Mouse (Mus musculus) megakaryocyte, adult 5-6 weeks (primary cell): ENCODE data around the gene Ltb4r2. TPM values are rescaled to one million over a fixed set of nuclear protein-coding genes. Genes with fewer than 3 reads are reported as not detected.
A peak's percentile ranks its signal among the peaks of the same experiment; 100 is the strongest.

ENCODE experiments used
- ATAC-seq: 2 replicates; pipeline ENCODE4 v1.8.0; 2016; ENCODE audit warnings: mild to moderate bottlenecking, inconsistent platforms; ENCODE audit not compliant: poor library complexity, severe bottlenecking
- total RNA-seq, 2 experiments: library from RNA; stranded (forward) in 1 of 2; stranded (reverse) in 1 of 2; fragments of 153-499, 151-499 nt in 1 of 2; fragments of 221-1000, 200-1000 nt in 1 of 2; gene quantifications; 2 replicates each; pipeline versions ENCODE4 v1.2.3 to v1.2.4; 2015 to 2017

Gene Ltb4r2
- 0.16 and 0.21 TPM in 2 replicates for total RNA-seq (2015)
- total RNA-seq (2017): 0.33 and 0.53 TPM in 2 replicates

DNA sequence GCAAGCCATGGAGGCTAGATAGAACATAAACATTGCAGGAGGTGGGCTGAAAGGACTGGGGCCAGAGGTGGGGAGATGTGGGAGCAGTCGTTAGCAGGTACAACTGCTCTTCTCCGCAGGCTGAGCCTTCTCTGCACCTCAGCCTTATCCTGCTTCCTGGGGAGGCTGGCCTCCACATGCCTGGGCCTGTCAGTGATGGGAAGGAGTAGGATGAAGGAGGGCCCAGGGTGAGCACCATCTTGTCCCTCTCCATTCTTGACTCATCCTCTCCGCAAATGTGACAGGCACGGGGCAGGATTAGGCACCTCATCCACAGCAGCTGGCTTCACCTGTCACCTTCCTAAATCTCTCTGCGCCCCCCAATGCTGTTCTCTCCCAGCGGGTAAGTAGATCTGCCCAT lies at the start of gene Ltb4r2:
TSS of gene Ltb4r2 (plus strand) at position 266 of the 400 bp plus-strand sequence.
- no peak for ATAC-seq

DNA sequence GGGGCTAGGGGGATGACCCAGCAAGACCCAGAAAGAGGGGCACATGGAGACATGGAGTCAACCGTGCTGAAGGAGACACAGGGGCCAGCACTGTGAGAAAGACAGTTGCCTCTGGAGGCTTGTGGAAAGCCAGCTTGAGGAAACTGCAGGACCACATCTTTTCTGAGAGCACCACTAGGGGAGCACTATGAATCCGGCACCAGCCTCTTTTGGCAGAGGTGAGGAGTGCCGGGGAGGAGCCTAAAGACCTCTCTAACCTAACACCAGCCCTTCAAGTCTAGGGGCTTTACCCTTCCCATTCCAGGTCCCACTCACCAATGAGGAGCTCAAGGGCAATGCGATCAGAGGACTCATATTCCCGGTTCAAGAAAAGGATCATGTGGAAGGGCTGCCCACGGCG lies 49.4 kb upstream of the Ltb4r2 start:
- ATAC-seq: no peak

DNA sequence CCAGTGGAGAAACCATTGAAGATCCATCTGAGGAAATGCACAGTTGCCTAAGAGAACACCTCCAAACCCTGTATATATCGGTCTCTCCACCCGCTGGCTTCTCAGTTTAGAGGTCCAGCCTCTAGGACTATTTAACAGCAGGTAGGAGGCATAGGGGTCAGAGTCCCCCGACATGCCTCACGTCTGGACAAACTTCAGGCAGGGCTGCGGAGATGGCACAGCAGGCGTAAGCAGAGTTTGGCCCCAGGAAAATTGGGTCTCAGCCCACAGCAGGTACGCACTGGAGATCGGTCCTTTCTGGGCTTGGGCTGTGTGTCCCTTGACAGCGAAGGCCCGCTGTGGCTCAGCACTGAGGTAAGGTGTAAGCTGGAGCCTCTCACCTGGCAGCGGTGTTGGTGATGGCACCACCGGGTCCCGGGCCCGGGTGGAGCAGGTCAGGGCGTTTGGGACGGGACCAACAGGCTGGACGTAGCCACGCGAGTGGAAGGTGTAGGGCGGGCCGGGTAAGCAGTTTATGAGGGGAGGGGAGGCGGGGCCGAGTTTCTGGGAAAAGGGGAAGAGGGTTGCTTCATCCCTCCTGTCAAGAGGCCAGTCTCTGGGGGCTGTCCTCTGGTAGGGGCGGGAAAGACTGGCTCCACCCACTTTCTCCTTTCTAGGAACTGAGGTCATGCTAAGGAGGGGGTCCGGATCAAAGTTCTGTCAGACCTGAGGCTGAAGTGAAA lies 48.1 kb upstream of the Ltb4r2 start:
- peak; percentile 81 for ATAC-seq

DNA sequence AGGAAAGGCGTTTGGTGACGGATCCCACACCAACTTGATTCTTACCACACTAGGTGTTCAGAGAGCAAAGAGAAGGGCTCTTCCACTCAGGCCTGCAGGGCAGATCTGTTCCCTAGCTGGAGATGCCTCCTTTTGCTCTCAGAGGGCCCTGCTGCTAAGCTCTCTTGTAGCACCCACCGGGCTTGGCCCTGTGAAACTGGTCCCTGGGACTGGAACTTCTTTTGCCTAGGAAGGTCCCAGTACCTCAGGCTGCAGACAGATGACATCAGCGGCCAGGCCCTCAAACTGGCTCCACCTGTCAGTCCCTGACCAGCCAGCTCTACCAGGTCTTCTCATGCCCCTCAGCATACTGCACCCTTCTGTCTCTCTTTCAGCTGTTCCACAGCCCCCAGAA lies 47.5 kb upstream of the Ltb4r2 start, which contains the start of gene Tgm1:
TSS of gene Tgm1 (minus strand) at position 198 of the 394 bp plus-strand sequence.
- ATAC-seq: no peak

DNA sequence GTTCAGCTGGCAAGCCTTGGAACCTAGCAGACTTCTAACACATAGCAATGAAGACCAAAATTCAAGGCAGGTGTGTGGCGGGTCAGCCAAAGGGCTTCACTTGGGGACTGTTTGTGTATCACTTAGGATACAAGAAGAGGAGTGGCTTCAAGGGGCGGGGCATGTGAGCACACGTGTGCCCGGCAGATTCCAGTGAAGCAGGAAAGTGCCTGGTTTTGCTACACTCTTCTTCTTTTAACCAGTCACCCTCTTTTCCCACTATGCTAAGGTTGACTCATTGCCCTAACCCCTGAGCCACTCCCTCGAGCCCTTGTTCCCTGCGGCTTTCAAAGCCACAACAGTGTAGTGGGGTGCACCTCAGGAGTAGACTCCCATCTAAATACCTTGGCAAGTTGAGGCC lies 46.3 kb upstream of the Ltb4r2 start:
- ATAC-seq: no peak; the same call in 1 of the 2 replicates

DNA sequence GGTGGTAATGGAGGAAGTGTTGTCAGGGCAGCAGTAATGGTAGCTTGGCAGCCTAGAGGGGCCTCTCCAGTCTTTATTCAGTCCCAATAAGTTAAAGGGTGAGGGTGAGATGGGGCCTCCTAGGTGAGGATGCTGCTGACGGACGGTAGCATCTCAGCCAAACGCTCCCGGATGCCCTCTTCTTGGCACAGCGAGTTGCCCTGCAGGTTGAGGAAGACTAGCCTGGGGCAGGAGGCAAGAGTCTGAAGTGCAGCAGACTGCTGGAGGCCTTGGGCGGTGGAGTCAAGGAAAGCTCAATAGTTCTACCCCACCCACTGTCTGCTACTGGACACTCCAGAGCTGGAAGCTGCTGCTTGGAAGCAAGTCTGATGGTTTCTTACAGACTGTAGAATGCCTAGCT lies 45.0 kb upstream of the Ltb4r2 start:
- no peak for ATAC-seq

DNA sequence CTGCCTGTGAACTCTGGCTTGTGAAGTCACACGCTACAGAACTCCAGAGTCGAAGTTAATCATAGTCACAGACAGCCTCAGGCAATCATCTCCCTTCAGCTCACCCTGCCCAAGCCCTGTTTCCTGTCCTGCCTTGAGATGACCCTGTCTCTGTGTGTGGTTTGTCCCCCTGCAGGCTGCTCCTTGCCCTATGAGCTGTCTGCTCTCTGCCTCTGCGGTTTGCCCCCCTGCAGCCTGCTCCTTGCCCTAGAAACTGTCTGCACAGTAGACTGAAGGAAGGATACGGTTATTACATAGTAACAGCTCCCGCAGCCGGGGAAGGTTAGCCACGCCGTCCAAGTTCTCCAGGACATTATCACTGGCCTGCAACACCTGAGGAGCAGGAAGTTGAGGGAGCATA lies 44.3 kb upstream of the Ltb4r2 start:
- ATAC-seq: no peak

DNA sequence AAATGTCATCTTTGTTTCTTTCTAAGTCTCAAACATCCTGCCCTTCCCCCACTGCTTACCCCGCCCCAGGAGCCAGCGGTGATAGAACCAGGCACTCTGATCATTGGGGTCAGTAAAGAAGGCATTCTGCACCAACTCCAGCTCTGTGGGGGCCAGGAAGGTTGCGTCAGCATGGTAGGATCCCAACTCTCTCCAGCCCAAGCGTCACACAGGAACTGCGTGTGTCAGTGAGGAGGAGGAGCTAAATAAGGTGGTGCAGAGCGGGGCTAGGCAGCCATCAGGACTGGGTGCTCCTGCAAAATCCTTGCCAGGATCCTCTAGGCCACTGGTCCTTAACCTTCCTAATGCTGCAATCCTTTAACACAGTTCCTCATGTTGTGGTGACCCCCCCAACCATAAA lies 41.5 kb upstream of the Ltb4r2 start:
- no peak for ATAC-seq

DNA sequence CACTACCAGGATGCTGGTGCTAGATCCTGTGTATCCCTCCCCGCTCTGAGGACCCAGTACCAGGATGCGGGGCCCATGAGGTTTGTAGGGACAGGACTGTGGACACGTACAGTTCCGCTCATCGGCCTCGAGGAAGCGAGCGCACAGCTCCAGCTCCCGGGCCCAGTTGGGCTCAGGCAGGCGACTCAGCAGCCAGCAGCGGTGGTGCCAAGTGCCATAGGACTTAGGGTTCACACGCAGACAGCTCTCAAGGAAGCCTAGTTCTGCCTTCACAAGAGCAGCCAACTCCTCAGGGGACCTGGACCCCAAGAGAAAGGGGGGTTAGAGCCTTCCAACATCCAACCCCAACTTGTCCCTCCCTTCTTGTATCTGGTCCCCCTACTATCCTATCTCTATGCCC lies 40.6 kb upstream of the Ltb4r2 start:
- ATAC-seq: no peak

DNA sequence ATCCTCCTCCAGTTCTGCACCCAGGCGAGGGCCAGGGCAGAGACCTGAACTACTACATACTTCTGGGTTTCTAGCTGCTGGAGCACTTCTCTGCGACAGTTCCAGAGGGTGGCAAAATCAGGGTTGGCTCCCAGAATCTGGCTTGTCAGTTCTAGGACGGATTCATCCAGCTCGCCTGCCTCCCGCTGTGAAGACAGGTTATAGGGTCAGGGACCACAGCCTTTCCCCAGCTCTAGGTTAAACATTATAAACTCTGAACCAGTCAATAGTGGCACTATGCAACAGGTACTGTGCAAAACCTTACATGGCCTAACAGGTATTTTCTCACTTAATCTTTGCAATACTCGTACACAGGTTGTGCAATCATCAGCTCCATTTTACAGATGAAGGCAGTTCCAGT lies 40.2 kb upstream of the Ltb4r2 start:
- no peak for ATAC-seq

DNA sequence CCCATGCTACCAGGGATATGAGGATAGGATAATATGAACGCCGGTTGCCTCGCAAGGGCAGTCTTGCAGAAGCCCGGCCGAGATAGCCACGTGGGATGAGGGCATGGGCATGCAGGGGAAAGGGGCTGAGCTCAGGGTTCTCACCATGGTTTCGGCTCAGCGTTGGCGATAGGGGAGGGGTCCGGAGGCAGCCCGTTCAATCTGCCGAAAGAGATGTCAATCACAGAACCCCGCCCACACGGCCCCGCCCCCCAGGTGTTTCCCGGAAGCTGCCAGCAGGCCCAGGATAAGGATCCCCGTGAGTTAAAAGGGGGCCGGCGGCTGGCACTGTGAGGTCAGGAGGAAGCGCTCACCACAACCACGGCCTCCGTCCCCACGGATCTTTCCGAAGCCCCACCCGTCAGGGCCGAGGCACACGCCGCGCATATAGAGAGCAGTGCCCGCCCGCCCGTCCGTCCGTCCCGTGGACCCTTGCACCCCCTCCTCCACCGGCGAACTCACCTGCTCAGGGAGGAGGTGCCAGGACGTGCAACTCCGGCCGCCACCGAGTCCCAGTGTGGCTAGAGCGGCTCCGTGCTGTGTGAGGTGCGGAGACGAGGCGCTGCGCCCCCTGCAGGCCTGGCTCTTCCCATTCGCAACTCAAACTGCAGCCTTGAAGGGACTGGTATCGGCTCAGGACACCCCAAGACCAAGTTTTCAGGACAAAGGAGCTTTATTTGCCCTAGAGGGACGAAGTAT lies 39.4 kb upstream of the Ltb4r2 start, which contains the start of gene Rabggta:
TSS of gene Rabggta (minus strand) at position 564 of the 738 bp plus-strand sequence.
- peak; percentile 76 for ATAC-seq

DNA sequence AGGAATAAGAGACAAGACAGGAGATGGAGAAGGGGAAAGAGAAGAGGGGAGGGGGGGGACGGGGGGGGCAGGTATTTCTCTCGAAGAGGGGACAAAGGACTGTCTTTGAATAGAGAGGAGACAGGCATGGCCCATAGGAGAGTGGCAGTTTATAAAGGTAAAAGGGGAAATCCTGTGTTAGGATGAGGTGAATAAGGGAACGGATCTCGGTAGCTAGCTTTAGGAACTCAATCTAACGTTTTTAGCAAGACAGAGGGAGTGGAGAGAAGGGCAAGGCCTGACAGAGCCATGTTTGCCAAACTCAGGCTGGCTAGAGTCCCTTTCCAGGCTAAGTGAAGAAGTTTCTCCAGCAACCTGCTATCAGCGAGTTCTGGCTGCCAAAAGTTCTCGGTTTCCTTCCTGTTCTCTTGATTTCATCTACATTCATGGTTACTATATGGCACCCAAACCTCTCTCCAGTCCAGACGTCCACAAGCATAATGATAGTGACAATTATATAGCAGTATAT lies 38.7 kb upstream of the Ltb4r2 start:
- ATAC-seq: no peak

DNA sequence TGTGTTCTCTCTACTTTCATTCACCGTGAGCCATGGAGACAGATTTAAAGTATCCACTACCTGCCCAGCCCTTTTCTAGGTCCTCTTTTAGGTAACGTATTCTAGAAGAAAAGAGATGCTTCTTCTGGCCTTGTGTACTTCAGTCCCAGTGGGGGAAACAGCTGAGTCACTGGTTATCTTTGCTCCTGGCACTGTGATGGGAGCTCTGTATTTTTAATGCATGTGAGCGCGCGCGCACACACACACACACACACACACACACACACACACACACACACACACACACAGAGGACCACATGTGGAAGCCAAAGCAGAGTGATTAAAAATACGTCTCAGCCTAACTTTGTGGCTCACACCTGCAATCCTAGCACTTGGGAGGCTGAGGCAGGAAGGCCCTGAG lies 37.8 kb upstream of the Ltb4r2 start:
- no peak for ATAC-seq

DNA sequence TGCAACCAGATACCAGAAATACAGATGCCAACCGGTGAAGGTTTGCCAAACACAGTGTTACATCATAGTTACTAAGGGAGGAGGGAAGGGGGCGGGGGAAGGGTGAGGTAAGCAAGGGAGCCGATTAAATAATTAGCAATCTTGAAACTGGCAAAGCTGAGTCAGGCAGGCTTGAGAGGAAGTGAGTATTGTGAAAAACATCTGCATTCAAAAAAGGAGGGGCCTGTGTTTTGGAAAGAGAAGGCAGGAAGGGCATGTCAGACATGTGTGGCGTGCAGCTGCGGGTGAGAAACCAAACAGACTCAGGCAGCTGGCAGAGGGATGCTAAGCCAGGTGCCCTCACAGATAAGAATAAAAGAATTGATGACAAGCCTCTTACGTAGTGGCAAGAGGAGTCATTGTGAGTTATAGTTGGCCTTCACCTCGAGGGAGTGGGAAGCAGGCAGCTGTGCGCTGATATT lies 36.8 kb upstream of the Ltb4r2 start:
- ATAC-seq: peak; percentile 66

DNA sequence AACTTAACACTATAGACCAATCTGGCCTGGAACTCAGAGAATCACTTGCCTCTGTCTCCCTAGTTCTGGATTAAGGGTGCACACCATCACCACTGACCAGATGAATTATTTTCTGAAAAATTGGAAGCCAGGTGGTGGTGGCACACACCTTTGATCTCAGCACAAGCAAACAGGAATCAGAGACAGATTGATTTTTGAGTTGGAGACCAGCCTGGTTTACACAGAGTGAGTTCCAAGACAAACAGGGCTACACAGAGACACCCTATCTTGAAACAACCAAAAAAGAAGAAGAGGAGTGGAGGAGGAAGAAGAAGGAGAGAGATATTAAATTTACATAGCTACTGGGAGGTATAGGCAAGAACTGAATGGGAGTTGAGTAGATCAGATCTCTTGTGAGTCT lies 35.0 kb upstream of the Ltb4r2 start:
- no peak for ATAC-seq

DNA sequence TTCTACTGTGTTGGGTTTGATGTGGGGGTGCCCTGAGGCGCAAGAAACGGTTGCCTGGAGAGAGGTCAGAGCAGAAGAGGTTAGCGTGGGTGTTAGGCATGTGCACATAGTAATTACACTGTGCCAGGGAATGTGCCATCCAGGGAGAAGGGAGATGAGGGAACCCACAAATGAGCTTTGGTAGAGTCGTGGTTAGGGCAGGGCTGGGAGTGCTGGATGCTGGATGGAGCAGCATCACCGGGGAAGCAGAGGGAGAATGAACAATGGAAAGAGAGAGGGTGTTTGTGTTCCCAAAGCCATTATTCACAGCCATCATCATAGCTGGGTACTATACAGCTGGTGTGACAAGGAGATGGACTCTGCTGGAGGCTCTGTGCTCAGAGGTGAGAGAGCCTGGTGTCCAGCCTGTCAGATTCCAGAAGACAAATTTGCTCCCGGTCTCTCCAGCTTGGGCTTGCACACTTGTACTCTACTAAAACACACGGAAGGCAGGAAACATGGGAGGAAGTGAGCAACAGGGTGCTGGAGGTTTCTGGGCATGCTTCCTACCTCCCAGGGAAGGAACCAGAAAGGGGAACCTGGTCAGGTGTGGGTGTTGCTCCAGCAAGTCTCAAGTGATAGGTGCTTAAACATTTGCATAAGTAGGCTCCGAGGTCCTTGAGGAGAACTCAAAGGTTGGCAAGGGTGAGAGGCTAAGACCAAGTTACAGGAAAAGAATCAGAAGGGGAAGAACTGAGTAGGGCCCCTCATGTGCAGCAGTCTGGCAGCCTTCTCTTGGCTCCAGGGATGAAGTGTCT lies 33.1 kb upstream of the Ltb4r2 start:
- peak; percentile 66 for ATAC-seq

DNA sequence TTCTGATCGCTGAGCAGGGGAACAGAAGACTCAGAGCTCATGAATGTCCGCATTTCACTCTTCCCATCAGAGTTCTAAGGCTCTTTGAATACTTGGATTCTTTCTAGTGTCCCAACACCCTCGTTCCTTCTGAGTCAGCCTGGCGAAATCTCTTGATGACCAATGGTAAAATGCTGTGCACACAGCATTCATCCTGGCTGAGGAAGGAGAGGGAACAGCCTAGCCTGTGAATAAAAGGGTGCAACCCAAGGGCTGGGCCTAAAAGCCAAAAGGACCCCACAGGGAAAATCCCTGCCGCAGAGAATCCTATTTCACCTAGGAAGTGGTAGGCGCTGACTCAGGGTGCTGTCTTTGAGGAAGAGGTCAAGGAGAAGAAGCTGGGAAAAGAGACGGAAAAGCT lies 31.1 kb upstream of the Ltb4r2 start:
- no peak for ATAC-seq

DNA sequence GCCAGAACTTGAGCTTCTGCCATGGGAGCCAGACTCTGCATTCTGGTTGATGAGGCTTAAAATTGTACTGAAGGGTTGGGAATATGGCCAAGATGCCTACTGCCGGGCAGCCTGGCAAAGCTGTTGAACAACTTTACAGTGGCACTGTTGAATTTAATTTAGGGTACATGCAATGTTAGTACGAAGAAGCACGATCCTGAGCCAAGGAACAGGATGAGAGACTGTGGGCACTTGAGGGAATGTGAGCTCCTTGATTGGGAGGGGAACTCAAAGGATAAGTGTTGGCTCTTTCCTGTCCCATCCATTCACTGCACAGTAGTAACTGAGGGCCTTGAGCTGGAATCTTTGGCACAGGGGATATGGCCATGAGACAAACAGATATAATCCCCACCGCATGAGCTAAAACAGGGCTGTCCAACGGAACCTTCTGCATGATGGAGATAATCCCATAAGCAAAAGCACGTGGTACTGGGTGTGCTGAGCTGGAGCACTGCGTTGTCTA lies 30.6 kb upstream of the Ltb4r2 start:
- ATAC-seq: no peak

DNA sequence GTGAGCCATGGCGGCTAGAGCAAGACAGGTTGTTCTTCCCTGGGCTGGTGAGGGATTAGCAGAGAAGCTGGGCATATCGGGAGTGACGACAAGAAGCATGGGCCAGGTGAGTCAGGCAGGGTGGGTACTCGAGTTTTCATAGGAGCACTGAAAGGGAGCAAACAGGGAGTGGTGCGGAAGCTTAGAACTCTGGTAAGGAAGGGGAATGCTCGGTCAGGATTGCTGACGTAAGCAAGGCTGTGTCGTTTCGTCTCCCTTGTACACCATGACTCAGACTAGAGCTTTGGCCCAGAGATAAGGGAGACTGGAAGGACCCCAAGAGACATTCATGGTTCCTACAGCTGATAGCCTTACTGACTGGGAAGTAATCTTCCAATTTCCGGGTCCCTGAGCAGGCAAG lies 27.3 kb upstream of the Ltb4r2 start:
- no peak for ATAC-seq

DNA sequence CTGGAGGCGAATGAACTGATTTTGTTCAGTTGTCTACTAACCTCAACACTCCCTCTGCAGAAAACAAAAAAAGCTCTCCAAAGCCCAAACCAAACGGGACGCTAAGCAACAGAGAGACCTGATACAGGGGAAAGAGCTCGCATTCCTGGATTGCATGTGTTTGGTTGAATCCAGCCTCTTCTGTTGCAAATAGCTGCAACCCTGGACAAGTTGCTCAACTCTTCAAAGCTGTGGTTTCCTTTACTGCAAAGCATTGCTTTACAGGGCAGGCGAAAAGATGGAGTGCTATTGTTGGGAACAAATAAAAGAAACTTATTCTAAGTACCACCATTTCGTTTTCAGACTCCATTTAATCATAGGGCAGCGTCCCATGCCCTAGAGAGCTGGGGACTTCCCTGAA lies 26.4 kb upstream of the Ltb4r2 start:
- no peak for ATAC-seq

DNA sequence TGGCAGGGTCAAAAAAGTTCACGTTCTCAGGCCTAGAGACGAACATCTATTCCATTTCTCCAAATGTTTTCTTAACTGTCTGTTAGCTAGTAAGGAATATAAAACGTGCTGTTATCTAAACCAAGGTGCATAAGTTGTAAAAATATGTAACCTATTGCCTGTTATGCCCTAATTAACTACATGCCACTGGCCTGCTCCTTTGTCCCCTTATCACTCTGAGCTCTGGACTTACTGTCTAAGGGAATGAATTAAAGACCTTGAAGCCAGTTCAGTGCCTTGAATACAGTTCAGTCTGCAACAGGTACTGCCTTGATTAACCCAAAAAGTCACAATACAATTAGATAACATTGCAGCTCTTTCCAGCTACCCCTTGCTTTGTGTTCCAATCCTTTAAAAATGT lies 25.9 kb upstream of the Ltb4r2 start:
- no peak for ATAC-seq
